Mouse (Mus musculus) spleen, adult 2 months (tissue): ENCODE measurements around the gene Dnal1. TPM values are rescaled to one million over a fixed set of nuclear protein-coding genes. Genes with fewer than 3 reads are reported as not detected.
"Not testable (repeated sequence)": the region's sequence is repeated elsewhere in the genome, so short reads cannot be mapped to it uniquely, and the experiment has no call there.

Experiments used
- DNase-seq, 2 experiments: peaks; one replicate each; pipeline versions ENCODE4 v3.0.0 to v3.0.0-alpha.2; 2012 to 2021; ENCODE audit warnings: low spot score in 2 of 2, low read depth in 1 of 2
- H3K27ac ChIP-seq: fragments of 200-500 bp; 2 replicates; pipeline ENCODE4 v1.5.1; 2012; ENCODE audit warnings: low read length, inconsistent platforms; ENCODE audit not compliant: insufficient read depth
- H3K27me3 ChIP-seq: fragments of 200-500 bp; 2 replicates; pipeline ENCODE4 v1.6.1; 2012; ENCODE audit warnings: mild to moderate bottlenecking, moderate library complexity, low read length, inconsistent platforms; ENCODE audit not compliant: control insufficient read depth, insufficient read depth
- H3K36me3 ChIP-seq: fragments of 200-500 bp; 2 replicates; pipeline ENCODE4 v1.6.1; 2012; ENCODE audit warnings: mild to moderate bottlenecking, low read length, inconsistent platforms; ENCODE audit not compliant: control insufficient read depth, insufficient read depth
- H3K4me1 ChIP-seq: fragments of 200-500 bp; 2 replicates; pipeline ENCODE4 v1.6.1; 2011; ENCODE audit warnings: inconsistent platforms; ENCODE audit not compliant: control insufficient read depth, insufficient read depth, insufficient read length
- H3K4me3 ChIP-seq: fragments of 200-500 bp; 2 replicates; pipeline ENCODE4 v1.5.1; 2011; ENCODE audit warnings: mild to moderate bottlenecking, inconsistent platforms; ENCODE audit not compliant: insufficient read depth, insufficient read length; ENCODE audit errors: extremely low read depth
- CTCF ChIP-seq: fragments of 200-500 bp; IDR thresholded peaks from 2 replicates; pipeline ENCODE4 v1.5.1; 2011; ENCODE audit warnings: mild to moderate bottlenecking, inconsistent platforms; ENCODE audit not compliant: insufficient read depth, insufficient read length, insufficient replicate concordance; ENCODE audit errors: extremely low read depth
- POLR2A ChIP-seq: fragments of 200-500 bp; IDR thresholded peaks from 2 replicates; pipeline ENCODE4 v1.6.1; 2011; ENCODE audit warnings: low read depth, low read length, inconsistent platforms
- whole genome bisulfite sequencing: fragments of 180-500 bp; shearing (Covaris S2); methylation state at CpG from one replicate; pipeline ENCODE4 v1.1.7; 2018; 5-methylcytosine and 5-hydroxymethylcytosine counted together
- polyA plus RNA-seq: library from polyadenylated mRNA; depleted of rRNA; stranded (reverse); fragments of >200 nt; gene quantifications from 2 replicates; pipeline ENCODE4 v1.2.3, GENCODE M21; 2012; rRNA removed

Gene Dnal1
- 0.49 and 0.88 TPM in 2 replicates for polyA plus RNA-seq

- no peaks in the 10 kb centered on the region for H3K27me3 ChIP-seq
- 5% methylated on average over 35 of the region's 35 CpGs for WGBS
- peak within 1 kb of the TSS; percentile 68 for H3K4me3 ChIP-seq
- H3K27ac ChIP-seq = no peak within 1 kb of the TSS
- no peaks in the 10 kb centered on the region for H3K36me3 ChIP-seq
- H3K4me1 ChIP-seq = peaks cover 3% of the 10 kb centered on the region; the same call in 1 of the 2 replicates
- DNase-seq = peak; percentile 49 to 69
- TF ChIP-seq POLR2A (no peak), CTCF (no peak)
Observed at GRCm38 (mm10) chr12:84114153-84114994, at the start of gene Dnal1. TSS of gene Dnal1 (plus strand) at chr12:84114366.

- no peak for DNase-seq
- H3K27ac ChIP-seq = no peak overlapping the region
- TF ChIP-seq POLR2A (no peak), CTCF (no peak)
- H3K4me3 ChIP-seq = no peak overlapping the region
- H3K36me3 ChIP-seq = no peaks in the 10 kb centered on the region
- H3K4me1 ChIP-seq = no peaks in the 10 kb centered on the region
- WGBS = 79% methylated on average over 8 of the region's 8 CpGs
- H3K27me3 ChIP-seq = no peaks in the 10 kb centered on the region; the same call in 1 of the 2 replicates
Observed at GRCm38 (mm10) chr12:84064621-84065020, 49.5 kb upstream of the Dnal1 start.

- no peak for DNase-seq
- H3K27me3 ChIP-seq = peaks cover 2% of the 10 kb centered on the region; the same call in 1 of the 2 replicates
- H3K4me3 ChIP-seq = no peak overlapping the region
- TF ChIP-seq POLR2A (no peak), CTCF (no peak)
- no peaks in the 10 kb centered on the region for H3K36me3 ChIP-seq
- WGBS = 83% methylated on average over 4 of the region's 4 CpGs
- H3K27ac ChIP-seq = no peak overlapping the region
- H3K4me1 ChIP-seq = no peaks in the 10 kb centered on the region
Observed at GRCm38 (mm10) chr12:84067752-84068151, 46.4 kb upstream of the Dnal1 start.

- Histone ChIP-seq H3K27ac (no peak overlapping the region), H3K27me3 (peaks cover 2% of the 10 kb centered on the region; the same call in 1 of the 2 replicates), H3K4me1 (no peaks in the 10 kb centered on the region), H3K36me3 (no peaks in the 10 kb centered on the region), H3K4me3 (no peak overlapping the region)
- WGBS = 83% methylated on average over 8 of the region's 8 CpGs
- DNase-seq = no peak
- no peak for TF ChIP-seq POLR2A
- TF ChIP-seq CTCF = no peak
Observed at GRCm38 (mm10) chr12:84068296-84068695, 45.9 kb upstream of the Dnal1 start.

- no peak for DNase-seq
- H3K36me3 ChIP-seq = no peaks in the 10 kb centered on the region
- 67% methylated on average over 9 of the region's 9 CpGs for WGBS
- no peak within 1 kb of the TSS for H3K27ac ChIP-seq
- no peak within 1 kb of the TSS for H3K4me3 ChIP-seq
- no peaks in the 10 kb centered on the region for H3K4me1 ChIP-seq
- TF ChIP-seq POLR2A (no peak), CTCF (no peak)
- H3K27me3 ChIP-seq = peaks cover 2% of the 10 kb centered on the region; the same call in 1 of the 2 replicates
Observed at GRCm38 (mm10) chr12:84068986-84069385, 45.2 kb upstream of the Dnal1 start, which contains the start of gene Acot5. TSS of gene Acot5 (plus strand) at chr12:84069325.

GRCm38 (mm10) chr12:84069582-84069981, 44.6 kb upstream of the Dnal1 start:
- not testable (repeated sequence) for H3K4me3 ChIP-seq, H3K27me3 ChIP-seq, H3K36me3 ChIP-seq, H3K27ac ChIP-seq, H3K4me1 ChIP-seq
- WGBS = 3% methylated on average over 42 of the region's 52 CpGs
- DNase-seq = peak in 1 of 2 experiments; percentile 4

- peaks cover 2% of the 10 kb centered on the region; the same call in 1 of the 2 replicates for H3K27me3 ChIP-seq
Observed at GRCm38 (mm10) chr12:84071696-84072095, 42.5 kb upstream of the Dnal1 start.

More at GRCm38 (mm10) chr12:84071696-84072095, 42.5 kb upstream of the Dnal1 start:
- no peak overlapping the region for H3K27ac ChIP-seq
- no peaks in the 10 kb centered on the region for H3K4me1 ChIP-seq
- no peaks in the 10 kb centered on the region for H3K36me3 ChIP-seq
- no peak overlapping the region for H3K4me3 ChIP-seq
- no peak for DNase-seq
- TF ChIP-seq CTCF (no peak), POLR2A (no peak)
- 83% methylated on average over 2 of the region's 2 CpGs for WGBS
